Mouse (Mus musculus): ENCODE results near the gene Etv6.

DNA sequence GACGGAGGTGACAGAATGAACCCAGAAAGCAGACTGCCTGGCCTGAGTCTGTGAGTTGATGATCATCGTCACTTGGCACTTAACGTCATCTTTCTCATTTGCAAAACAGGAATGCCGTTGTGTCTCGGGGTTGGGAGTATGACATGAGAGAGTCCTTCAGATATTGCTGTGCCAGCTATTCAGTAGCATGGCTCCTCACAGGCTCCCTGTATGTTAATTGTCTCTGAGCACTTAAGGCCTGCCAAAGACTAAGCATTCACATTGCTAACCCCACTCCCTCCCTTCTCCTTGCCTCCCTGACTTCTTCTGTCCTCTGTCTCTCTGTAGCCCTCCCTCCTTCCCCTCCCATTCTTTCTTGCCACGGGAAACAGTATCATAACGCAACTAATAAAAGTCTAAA is 72.2 kb downstream of the Etv6 start:
- TF ChIP-seq CTCF (IDR thresholded peaks at IDR 0.05; ENCODE audit: low read depth) (no peak), EP300 (IDR thresholded peaks at IDR 0.05; ENCODE audit: low read depth) (no peak)

Measured in heart, postnatal 0 days (tissue).